Comparison of ENCODE assay signal across 19 mouse cellular contexts in the genomic region with DNA sequence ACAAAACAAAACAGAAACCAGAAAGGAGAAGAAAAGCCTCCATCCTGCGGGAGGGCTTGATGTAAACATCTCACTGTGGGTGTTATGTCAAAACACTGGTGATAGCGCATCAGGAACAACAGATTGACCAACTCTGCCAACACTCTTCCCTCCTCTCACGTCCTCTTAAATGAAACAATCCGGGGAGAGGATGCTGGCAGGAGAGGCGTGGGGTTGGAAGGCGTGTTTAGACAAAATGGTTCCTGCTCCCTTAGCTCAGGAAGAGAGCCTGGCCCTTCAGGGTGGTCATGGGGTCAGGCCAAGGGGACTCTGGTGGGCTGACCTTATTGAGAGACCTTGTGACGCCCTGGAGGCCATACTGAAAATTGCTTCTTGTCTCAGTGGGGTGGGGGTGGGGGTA.
DNase-seq lines count a peak whose midpoint lies in the region; ATAC-seq lines count a peak whose summit lies in the region.
"Had no signal": no experiment of that assay in that cellular context is flagged by ENCODE, and none has a peak within 500 bp of the region (broad histone marks: within the 10 kb centered on the region; RNA-seq: fewer than 3 reads in every experiment).

No protein-coding gene starts in this region.

- no peak overlapping the region for H3K9ac ChIP-seq in midbrain, embryonic 11.5 days (ENCODE audit: low read length)
- H3K9ac ChIP-seq in midbrain, embryonic 14.5 days (replicated peaks; ENCODE audit: low read length): no peak overlapping the region
- H3K9ac ChIP-seq: embryonic facial prominence, embryonic 13.5 days; limb, embryonic 15.5 days had no signal

- ATAC-seq in midbrain, embryonic 11.5 days (ENCODE audit: low FRiP score): no peak
- ATAC-seq in midbrain, embryonic 14.5 days (ENCODE audit: low FRiP score, low TSS enrichment): no peak
- peak; percentile 43 for ATAC-seq in common myeloid progenitor, adult 5-6 weeks (replicated peaks; ENCODE audit: low read depth, poor library complexity, severe bottlenecking)
- ATAC-seq in inflammation-experienced regulatory T-cells, adult 6 months: no peak
- no peak for ATAC-seq in activated CD4-positive, CD25-positive, alpha-beta regulatory T cell, adult 4 months

- H3K27me3 ChIP-seq in midbrain, embryonic 11.5 days (ENCODE audit: control insufficient read depth, insufficient read depth, low read length): no peaks in the 10 kb centered on the region
- no peaks in the 10 kb centered on the region for H3K27me3 ChIP-seq in midbrain, embryonic 14.5 days (ENCODE audit: control insufficient read depth, insufficient read depth, low read length)
- H3K27me3 ChIP-seq: embryonic facial prominence, embryonic 13.5 days; limb, embryonic 15.5 days had no signal

- H3K9me3 ChIP-seq in midbrain, embryonic 11.5 days (ENCODE audit: control insufficient read depth, low read length): no peaks in the 10 kb centered on the region
- no peaks in the 10 kb centered on the region for H3K9me3 ChIP-seq in midbrain, embryonic 14.5 days (ENCODE audit: control insufficient read depth, low read length)
- H3K9me3 ChIP-seq: embryonic facial prominence, embryonic 13.5 days; forebrain, embryonic 10.5 days; limb, embryonic 15.5 days had no signal

- 84% methylated on average over 7 of the region's 7 CpGs for WGBS in midbrain, embryonic 11.5 days
- 88% methylated on average over 7 of the region's 7 CpGs for WGBS in midbrain, embryonic 14.5 days

- no peak overlapping the region for H3K4me3 ChIP-seq in midbrain, embryonic 11.5 days (ENCODE audit: low read depth, low read length)
- no peak overlapping the region for H3K4me3 ChIP-seq in midbrain, embryonic 14.5 days (replicated peaks; ENCODE audit: low read depth, low read length)
- H3K4me3 ChIP-seq: embryonic facial prominence, embryonic 13.5 days; forebrain, embryonic 10.5 days; left cerebral cortex, adult 2 months; limb, embryonic 15.5 days; megakaryocyte, embryonic 14.5 days; myocyte had no signal

- no peak overlapping the region for H3K4me2 ChIP-seq in midbrain, embryonic 11.5 days
- no peak overlapping the region for H3K4me2 ChIP-seq in midbrain, embryonic 14.5 days (ENCODE audit: low read length)
- H3K4me2 ChIP-seq: embryonic facial prominence, embryonic 13.5 days; limb, embryonic 15.5 days had no signal

- H3K4me1 ChIP-seq in midbrain, embryonic 11.5 days (ENCODE audit: control insufficient read depth, insufficient read depth, low read length): no peaks in the 10 kb centered on the region
- no peaks in the 10 kb centered on the region for H3K4me1 ChIP-seq in midbrain, embryonic 14.5 days (ENCODE audit: control insufficient read depth, insufficient read depth, low read length)
- H3K4me1 ChIP-seq: embryonic facial prominence, embryonic 13.5 days; limb, embryonic 15.5 days had no signal

- H3K27ac ChIP-seq in midbrain, embryonic 11.5 days (ENCODE audit: low read depth, low read length): no peak overlapping the region
- no peak overlapping the region for H3K27ac ChIP-seq in midbrain, embryonic 14.5 days (replicated peaks; ENCODE audit: low read depth, low read length)
- H3K27ac ChIP-seq: embryonic facial prominence, embryonic 13.5 days; forebrain, embryonic 10.5 days; kidney, postnatal 0 days; left cerebral cortex, adult 2 months; limb, embryonic 15.5 days had no signal

- no peaks in the 10 kb centered on the region for H3K36me3 ChIP-seq in midbrain, embryonic 11.5 days (ENCODE audit: control insufficient read depth, insufficient read depth, low read length)
- no peaks in the 10 kb centered on the region for H3K36me3 ChIP-seq in midbrain, embryonic 14.5 days (ENCODE audit: control insufficient read depth, insufficient read depth, low read length)
- H3K36me3 ChIP-seq: embryonic facial prominence, embryonic 13.5 days; forebrain, embryonic 10.5 days; limb, embryonic 15.5 days had no signal

- DNase-seq in midbrain, embryonic 11.5 days (ENCODE audit: low spot score, missing footprints): peak; percentile 77
- no peak for DNase-seq in midbrain, embryonic 14.5 days
- DNase-seq in lung, postnatal 10 days: peak; percentile 64
- no peak for DNase-seq in cerebellum, adult 18-20 months
- DNase-seq: adrenal gland, postnatal 14 days; cerebellum, postnatal 25 days; heart, adult 18-20 months; right cerebral cortex, adult 18-20 months; thymus, adult 18-20 months had no signal

Comparison
In these comparisons a context has a peak if more than half of its experiments do, and no peak if none do; other contexts are left out.
1. DNase-seq: peak in midbrain, embryonic 11.5 days (single experiment) and lung, postnatal 10 days (single experiment); none in midbrain, embryonic 14.5 days (single experiment) and cerebellum, adult 18-20 months (0 of 2).